Mouse (Mus musculus): ENCODE results near the gene Plekha1.

Plekha1 gene

GRCm38 (mm10) chr7:130859926-130860325 lies 5.6 kb upstream of the Plekha1 start:
- no peak for DNase-seq (ENCODE audit: low spot score in 2 of 2)

GRCm38 (mm10) chr7:130860721-130861142 lies 4.8 kb upstream of the Plekha1 start:
- peak in 1 of 2 experiments; percentile 54 for DNase-seq (ENCODE audit: low spot score in 2 of 2)

- DNase-seq (ENCODE audit: low spot score in 2 of 2), result no peak
Measured at GRCm38 (mm10) chr7:130862501-130862900, 3.1 kb upstream of the Plekha1 start.

- no peak for DNase-seq (ENCODE audit: low spot score in 2 of 2)
Measured at GRCm38 (mm10) chr7:130864711-130865110, 845 bp upstream of the Plekha1 start.

GRCm38 (mm10) chr7:130866640-130867039 lies 1.1 kb downstream of the Plekha1 start:
- DNase-seq (ENCODE audit: low spot score in 2 of 2), result no peak

- no peak for DNase-seq (ENCODE audit: low spot score in 2 of 2)
Measured at GRCm38 (mm10) chr7:130867256-130867655, 1.7 kb downstream of the Plekha1 start.

- DNase-seq (ENCODE audit: low spot score in 2 of 2), result no peak
Measured at GRCm38 (mm10) chr7:130884161-130884560, 18.6 kb downstream of the Plekha1 start.

- DNase-seq (ENCODE audit: low spot score in 2 of 2), result no peak
Measured at GRCm38 (mm10) chr7:130886246-130886645, 20.7 kb downstream of the Plekha1 start.

- DNase-seq (ENCODE audit: low spot score in 2 of 2), result peak in 1 of 2 experiments; percentile 61
Measured at GRCm38 (mm10) chr7:130887946-130888345, 22.4 kb downstream of the Plekha1 start.

- no peak for DNase-seq (ENCODE audit: low spot score in 2 of 2)
Measured at GRCm38 (mm10) chr7:130890871-130891270, 25.3 kb downstream of the Plekha1 start.

- peak in 1 of 2 experiments; percentile 82 for DNase-seq (ENCODE audit: low spot score in 2 of 2)
Measured at GRCm38 (mm10) chr7:130892973-130893372, 27.4 kb downstream of the Plekha1 start.

- no peak for DNase-seq (ENCODE audit: low spot score in 2 of 2)
Measured at GRCm38 (mm10) chr7:130894931-130895617, 29.5 kb downstream of the Plekha1 start.

GRCm38 (mm10) chr7:130895618-130895945 lies 30.0 kb downstream of the Plekha1 start:
- no peak for DNase-seq (ENCODE audit: low spot score in 2 of 2)

GRCm38 (mm10) chr7:130896064-130896463 lies 30.5 kb downstream of the Plekha1 start:
- peak in 1 of 2 experiments; percentile 66 for DNase-seq (ENCODE audit: low spot score in 2 of 2)

GRCm38 (mm10) chr7:130897201-130897600 lies 31.6 kb downstream of the Plekha1 start:
- no peak for DNase-seq (ENCODE audit: low spot score in 2 of 2)

GRCm38 (mm10) chr7:130898373-130898772 lies 32.8 kb downstream of the Plekha1 start:
- DNase-seq (ENCODE audit: low spot score in 2 of 2), result no peak

- no peak for DNase-seq (ENCODE audit: low spot score in 2 of 2)
Measured at GRCm38 (mm10) chr7:130900233-130900848, 34.8 kb downstream of the Plekha1 start.

GRCm38 (mm10) chr7:130902929-130903328 lies 37.4 kb downstream of the Plekha1 start:
- DNase-seq (ENCODE audit: low spot score in 2 of 2), result no peak

GRCm38 (mm10) chr7:130903505-130904074 lies 38.0 kb downstream of the Plekha1 start:
- DNase-seq (ENCODE audit: low spot score in 2 of 2), result peak in 1 of 2 experiments; percentile 67

GRCm38 (mm10) chr7:130904571-130905365 lies 39.2 kb downstream of the Plekha1 start:
- no peak for DNase-seq (ENCODE audit: low spot score in 2 of 2)

GRCm38 (mm10) chr7:130910841-130911240 lies 45.3 kb downstream of the Plekha1 start:
- DNase-seq (ENCODE audit: low spot score in 2 of 2), result no peak

GRCm38 (mm10) chr7:130914693-130915363 lies 49.3 kb downstream of the Plekha1 start:
- peak in 1 of 2 experiments; percentile 65 for DNase-seq (ENCODE audit: low spot score in 2 of 2)

Data from left cerebral cortex, adult 9 months (tissue).